Mouse (Mus musculus) midbrain, postnatal 0 days (tissue): ENCODE data around the gene Gm17428. TPM values are rescaled to one million over a fixed set of nuclear protein-coding genes. Genes with fewer than 3 reads are reported as not detected.

Source experiments
- ATAC-seq: fragments of 200-750 bp; cut with Nextera tagmentation; 2 replicates; pipeline ENCODE4 v1.8.0; 2017; ENCODE audit warnings: moderate number of reproducible peaks, mild to moderate bottlenecking, moderate TSS enrichment, moderate library complexity; ENCODE audit not compliant: low FRiP score
- DNase-seq: peaks from one replicate; pipeline ENCODE4 v3.0.0-alpha.2; 2015; ENCODE audit warnings: low spot score
- H3K27ac ChIP-seq: fragments of 300-500 bp; sonication (generic); 2 replicates; pipeline ENCODE4 v1.5.1; 2014; ENCODE audit warnings: low read depth, mild to moderate bottlenecking, low read length, mixed read lengths
- H3K27me3 ChIP-seq: fragments of 300-500 bp; sonication (generic); 2 replicates; pipeline ENCODE4 v1.6.1; 2014; ENCODE audit warnings: low read length, control low read depth, mixed read lengths; ENCODE audit not compliant: insufficient read depth
- H3K36me3 ChIP-seq: fragments of 300-500 bp; sonication (generic); 2 replicates; pipeline ENCODE4 v1.6.1; 2014; ENCODE audit warnings: low read length, control low read depth, mixed read lengths; ENCODE audit not compliant: insufficient read depth
- H3K4me1 ChIP-seq: fragments of 300-500 bp; sonication (generic); 2 replicates; pipeline ENCODE4 v1.6.1; 2014; ENCODE audit warnings: mild to moderate bottlenecking, control low read depth, antibody characterized with exemption, low read length, mixed read lengths; ENCODE audit not compliant: insufficient read depth
- H3K4me2 ChIP-seq: fragments of 300-500 bp; sonication (generic); 2 replicates; pipeline ENCODE4 v1.6.1; 2014; ENCODE audit warnings: low read depth, mild to moderate bottlenecking, low read length, mixed read lengths; ENCODE audit not compliant: poor library complexity, severe bottlenecking
- H3K4me3 ChIP-seq: fragments of 300-500 bp; sonication (generic); 2 replicates; pipeline ENCODE4 v1.5.1; 2014; ENCODE audit warnings: low read depth, mild to moderate bottlenecking, low read length, moderate library complexity
- H3K9ac ChIP-seq: fragments of 300-500 bp; sonication (generic); replicated peaks from 2 replicates; pipeline ENCODE4 v1.6.1; 2014; ENCODE audit warnings: mild to moderate bottlenecking, low read length, moderate library complexity, mixed read lengths; ENCODE audit not compliant: poor library complexity, severe bottlenecking
- H3K9me3 ChIP-seq: fragments of 300-500 bp; sonication (generic); 2 replicates; pipeline ENCODE4 v1.6.1; 2016; ENCODE audit warnings: low read length, control low read depth
- CTCF ChIP-seq: IDR thresholded peaks from 2 replicates; pipeline ENCODE4 v1.5.1; 2016; ENCODE audit warnings: antibody characterized with exemption, mild to moderate bottlenecking
- WGBS: fragments of 180-500 bp; shearing (Covaris S2); extraction: QIAGEN DNeasy Blood & Tissue Kit; methylation state at CpG from one replicate; pipeline ENCODE4 v1.1.7; 2014; 5-methylcytosine and 5-hydroxymethylcytosine counted together
- polyA plus RNA-seq: library from polyadenylated mRNA; unstranded; fragments of >200 nt; fragmentation: Nextera tagmentation; extraction: Ambion mirVana; gene quantifications from 2 replicates; pipeline ENCODE4 v1.2.1, GENCODE M21; 2015
- total RNA-seq: library from RNA; depleted of rRNA; stranded (reverse); fragments of >200 nt; gene quantifications from 2 replicates; pipeline ENCODE4 v1.2.3, GENCODE M21; 2014

Gm17428 gene
- total and polyA plus RNA-seq, 2 experiments from 2014 or later: not detected

GRCm38 (mm10) chr14:54936831-54937160, 39.9 kb upstream of the Gm17428 start:
- TF ChIP-seq CTCF: no peak
- Histone ChIP-seq H3K36me3 (no peaks in the 10 kb centered on the region), H3K9me3 (no peaks in the 10 kb centered on the region), H3K9ac (peak overlapping the region; percentile 39; the same call in 1 of the 2 replicates), H3K4me3 (no peak overlapping the region), H3K27me3 (no peaks in the 10 kb centered on the region), H3K27ac (peak overlapping the region; percentile 77), H3K4me1 (no peaks in the 10 kb centered on the region), H3K4me2 (peak overlapping the region; percentile 20; the same call in 1 of the 2 replicates)
- 49% methylated on average over 6 of the region's 6 CpGs for WGBS
- DNase-seq: no peak
- no peak for ATAC-seq

GRCm38 (mm10) chr14:54937361-54938182, 39.2 kb upstream of the Gm17428 start:
- ATAC-seq (no peak), DNase-seq (no peak)
- no peak for TF ChIP-seq CTCF
- H3K4me2 ChIP-seq: no peak overlapping the region
- no peak overlapping the region for H3K9ac ChIP-seq
- no peak overlapping the region for H3K27ac ChIP-seq
- no peaks in the 10 kb centered on the region for H3K36me3 ChIP-seq
- H3K27me3 ChIP-seq: no peaks in the 10 kb centered on the region
- H3K4me3 ChIP-seq: no peak overlapping the region
- 91% methylated on average over 16 of the region's 16 CpGs for WGBS
- no peaks in the 10 kb centered on the region for H3K9me3 ChIP-seq
- no peaks in the 10 kb centered on the region for H3K4me1 ChIP-seq

- DNase-seq (no peak), ATAC-seq (no peak)
- H3K27me3 ChIP-seq: no peaks in the 10 kb centered on the region
- H3K9me3 ChIP-seq: no peaks in the 10 kb centered on the region
- H3K9ac ChIP-seq: no peak overlapping the region
- no peak overlapping the region for H3K27ac ChIP-seq
- H3K4me3 ChIP-seq: no peak overlapping the region
- WGBS: 81% methylated on average over 15 of the region's 15 CpGs
- H3K36me3 ChIP-seq: no peaks in the 10 kb centered on the region
- no peaks in the 10 kb centered on the region for H3K4me1 ChIP-seq
- no peak for TF ChIP-seq CTCF
- no peak overlapping the region for H3K4me2 ChIP-seq
Measured at GRCm38 (mm10) chr14:54938431-54939219, 38.1 kb upstream of the Gm17428 start.

- ATAC-seq (no peak), DNase-seq (peak; percentile 41)
- H3K27ac ChIP-seq: no peak overlapping the region
- no peak overlapping the region for H3K9ac ChIP-seq
- H3K4me2 ChIP-seq: no peak overlapping the region
- 61% methylated on average over 12 of the region's 12 CpGs for WGBS
- no peaks in the 10 kb centered on the region for H3K9me3 ChIP-seq
- no peaks in the 10 kb centered on the region for H3K27me3 ChIP-seq
- H3K4me3 ChIP-seq: no peak overlapping the region
- TF ChIP-seq CTCF: peak; percentile 69
- no peaks in the 10 kb centered on the region for H3K36me3 ChIP-seq
- no peaks in the 10 kb centered on the region for H3K4me1 ChIP-seq
Measured at GRCm38 (mm10) chr14:54939434-54940175, 37.1 kb upstream of the Gm17428 start.

- WGBS: 82% methylated on average over 3 of the region's 3 CpGs
- H3K9me3 ChIP-seq: no peaks in the 10 kb centered on the region
- DNase-seq (no peak), ATAC-seq (no peak)
- no peak overlapping the region for H3K4me3 ChIP-seq
- H3K27me3 ChIP-seq: no peaks in the 10 kb centered on the region
- H3K36me3 ChIP-seq: no peaks in the 10 kb centered on the region
- H3K9ac ChIP-seq: no peak overlapping the region
- no peak overlapping the region for H3K4me2 ChIP-seq
- H3K27ac ChIP-seq: no peak overlapping the region
- no peaks in the 10 kb centered on the region for H3K4me1 ChIP-seq
- no peak for TF ChIP-seq CTCF
Measured at GRCm38 (mm10) chr14:54940176-54940530, 36.6 kb upstream of the Gm17428 start.
